Mouse (Mus musculus) adrenal gland, adult 2 months (tissue): ENCODE measurements around the gene Fam3c. TPM values are rescaled to one million over a fixed set of nuclear protein-coding genes. Genes with fewer than 3 reads are reported as not detected.
A peak's percentile ranks its signal among the peaks of the same experiment; 100 is the strongest.

Source experiments
- DNase-seq: peaks from one replicate; pipeline ENCODE4 v3.0.0; 2021
- long read RNA-seq: library from polyadenylated mRNA; stranded (forward); transcript quantifications from one replicate; pipeline ENCODE4 v2.0.0, GENCODE M21; 2021
- polyA plus RNA-seq: library from polyadenylated mRNA; depleted of rRNA; stranded (reverse); fragments of >200 nt; gene quantifications from 2 replicates; pipeline ENCODE4 v1.2.3, GENCODE M21; 2012; rRNA removed
- total RNA-seq, 2 experiments: library from RNA; stranded (reverse); gene quantifications; 2 replicates each; pipeline ENCODE4 v1.2.3; 2021

The Fam3c gene
- total RNA-seq (10 to 100 TPM; 35.9 to 56.1 TPM), polyA plus RNA-seq (1.2 and 2.4 TPM in 2 replicates)
- long read RNA-seq, transcript Fam3c-205 (10 exons, 2,826 nt), result major isoform, 36 of 44 reads
- long read RNA-seq, partial matches to known transcripts, result 1 of 44 reads
- long read RNA-seq, other reads (novel, unspliced or antisense), result 7 of 44 reads

- DNase-seq, result peak; percentile 98
These were observed at the start of gene Fam3c for GRCm38 (mm10) chr6:22356086-22356507. Gene Fam3c, minus strand, starts transcription at chr6:22356243.

- no peak for DNase-seq
These were observed 49.0 kb upstream of the Fam3c start for GRCm38 (mm10) chr6:22405021-22405420.

GRCm38 (mm10) chr6:22403736-22404135, 47.7 kb upstream of the Fam3c start:
- peak; percentile 40 for DNase-seq

GRCm38 (mm10) chr6:22403317-22403716, 47.3 kb upstream of the Fam3c start:
- DNase-seq, result no peak

DNA sequence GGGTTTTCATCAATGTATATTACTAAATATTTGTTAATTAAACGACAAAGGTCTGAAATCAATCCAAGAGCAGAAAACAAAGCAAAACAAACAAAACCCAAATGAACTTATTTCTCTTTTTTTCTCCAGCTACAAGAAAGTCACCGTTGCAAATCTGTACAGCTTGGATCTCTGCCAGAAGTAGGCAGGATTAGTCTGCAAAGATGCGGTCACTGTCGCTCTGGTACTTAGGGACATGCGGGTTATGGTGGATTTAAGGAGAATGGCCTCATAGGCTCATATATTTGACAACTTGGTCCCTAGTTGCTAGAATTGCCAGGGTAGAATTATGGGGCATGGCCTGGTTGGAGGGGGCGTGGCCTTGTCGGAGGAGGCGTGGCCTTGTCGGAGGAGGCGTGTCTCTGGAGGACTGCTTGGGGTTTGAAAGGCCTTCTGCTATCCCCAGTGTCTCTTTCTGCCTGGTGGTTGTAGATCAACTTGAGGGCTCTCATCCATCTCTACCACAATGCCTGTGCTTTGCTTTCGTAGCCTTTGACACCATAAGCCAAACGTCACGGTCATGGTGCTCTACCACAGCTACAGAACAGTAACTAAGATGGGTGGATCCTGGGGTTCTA, 46.6 kb upstream of the Fam3c start:
- DNase-seq, result no peak

GRCm38 (mm10) chr6:22402037-22402436, 46.0 kb upstream of the Fam3c start:
- no peak for DNase-seq

GRCm38 (mm10) chr6:22398079-22398774, 42.2 kb upstream of the Fam3c start:
- DNase-seq, result no peak

- DNase-seq, result no peak
These were observed 39.2 kb upstream of the Fam3c start for GRCm38 (mm10) chr6:22395207-22395606.

DNA sequence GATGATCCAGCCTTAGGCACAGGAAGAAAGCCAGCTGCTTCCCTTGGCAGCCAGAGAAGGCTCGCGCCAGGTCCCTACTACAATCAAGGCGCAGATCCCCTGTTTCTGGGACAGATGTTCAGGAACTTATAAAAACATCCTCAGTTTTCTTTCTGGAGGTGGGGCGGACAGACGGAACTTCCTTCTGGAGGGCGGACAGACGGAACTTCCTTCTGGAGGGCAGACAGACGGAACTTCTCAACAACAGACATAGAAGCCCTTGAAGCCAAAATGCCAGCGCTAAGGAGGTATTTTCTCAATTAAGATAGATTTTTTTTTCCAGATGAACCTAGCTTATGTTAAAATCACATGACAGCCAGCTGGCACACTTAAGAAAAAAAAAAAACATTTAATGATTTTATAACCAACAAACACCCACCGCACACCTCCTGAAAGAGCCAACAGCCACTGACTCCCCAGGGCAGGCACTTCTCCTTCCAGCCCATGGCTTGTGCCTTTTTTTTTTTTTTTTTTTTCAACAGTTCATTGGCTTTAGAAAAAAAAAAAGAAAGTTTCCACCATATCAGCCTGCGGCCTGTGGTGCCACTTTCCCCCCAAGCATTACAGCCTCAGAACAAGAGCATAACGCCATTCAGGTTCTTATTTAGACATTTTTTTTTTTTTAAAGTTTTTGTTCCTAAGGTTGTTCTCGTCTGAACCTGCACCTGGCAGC, 34.8 kb upstream of the Fam3c start:
- no peak for DNase-seq

- no peak for DNase-seq
These were observed 29.3 kb upstream of the Fam3c start for GRCm38 (mm10) chr6:22385254-22385870.

DNA sequence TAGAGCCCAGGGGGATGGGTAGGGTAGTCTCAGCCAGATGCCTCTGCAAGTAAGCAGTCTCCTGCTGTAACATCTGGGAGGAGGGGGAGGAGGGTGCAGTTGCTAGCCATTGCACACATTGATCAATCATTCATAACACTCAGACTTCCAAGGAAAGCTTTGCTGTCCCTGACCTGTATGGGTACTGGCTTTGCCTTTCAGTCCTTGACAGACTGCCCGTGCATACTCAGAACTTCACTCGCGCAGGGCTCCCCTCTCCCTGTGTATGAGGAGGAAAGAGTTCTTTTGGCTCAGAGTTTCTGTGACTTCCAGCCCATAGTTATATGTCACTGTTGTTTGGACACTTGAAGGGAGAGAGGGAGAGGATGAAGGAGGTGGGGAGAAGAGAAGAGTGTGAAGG, 24.2 kb upstream of the Fam3c start:
- peak; percentile 49 for DNase-seq

- no peak for DNase-seq
These were observed 23.8 kb upstream of the Fam3c start for GRCm38 (mm10) chr6:22379831-22380230.

DNA sequence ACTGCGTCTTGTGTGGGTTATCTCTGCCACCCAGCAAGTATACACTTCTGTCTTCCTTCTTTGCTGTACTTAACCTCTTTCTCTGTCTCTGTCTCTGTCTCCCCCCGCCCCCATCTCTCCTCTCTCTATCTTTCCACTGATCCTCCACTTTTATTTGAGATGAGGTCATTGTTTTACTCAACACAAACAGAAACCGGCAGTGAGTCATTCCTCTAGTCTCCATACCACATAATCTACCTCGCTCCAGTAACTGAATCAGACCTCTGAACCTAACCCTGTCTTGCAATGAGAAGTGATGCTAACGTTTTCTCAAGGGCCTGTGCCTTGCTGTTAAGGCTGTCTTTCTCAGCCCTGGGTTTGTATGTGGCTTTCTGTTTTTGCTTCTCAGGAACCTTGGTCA, 22.4 kb upstream of the Fam3c start:
- peak; percentile 15 for DNase-seq

DNA sequence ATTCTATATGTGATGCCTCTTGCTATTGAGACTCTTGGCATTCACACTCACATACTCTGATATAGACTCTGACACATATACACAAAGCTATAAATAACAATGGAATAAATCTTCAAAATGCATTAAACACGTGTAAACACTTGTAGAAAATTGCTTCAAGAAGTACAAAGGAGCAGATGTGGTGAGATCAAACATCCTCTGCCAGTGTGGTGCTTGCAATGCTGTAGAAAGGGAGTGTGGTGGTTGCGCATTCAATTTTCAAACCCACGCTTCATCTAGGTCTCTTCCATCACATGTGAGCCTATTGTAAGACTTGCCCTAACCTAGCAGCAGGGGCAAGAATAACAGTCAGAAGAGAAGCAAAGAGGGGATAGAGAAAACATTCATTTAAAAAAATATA, 18.7 kb upstream of the Fam3c start:
- no peak for DNase-seq

GRCm38 (mm10) chr6:22373476-22373875, 17.4 kb upstream of the Fam3c start:
- DNase-seq, result no peak

DNA sequence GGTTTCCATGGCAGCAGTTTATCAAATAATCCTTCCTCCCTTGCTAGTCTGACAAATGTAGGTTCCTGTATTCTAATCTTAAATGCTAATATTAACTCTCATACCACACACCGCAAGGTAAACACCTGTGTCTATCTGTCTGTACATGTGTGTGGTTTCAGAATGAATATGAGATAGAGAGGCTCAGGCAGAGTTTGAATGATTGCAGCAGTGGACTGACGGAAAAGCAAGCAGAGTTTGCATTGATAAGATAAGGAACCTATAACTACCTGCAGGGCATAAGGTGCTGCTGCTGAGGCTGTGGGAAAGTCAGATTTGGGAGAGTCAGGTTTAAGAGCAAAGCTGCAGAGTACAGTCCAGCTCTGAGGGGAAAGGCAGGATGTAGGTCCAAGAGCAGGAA, 10.9 kb upstream of the Fam3c start:
- no peak for DNase-seq

DNA sequence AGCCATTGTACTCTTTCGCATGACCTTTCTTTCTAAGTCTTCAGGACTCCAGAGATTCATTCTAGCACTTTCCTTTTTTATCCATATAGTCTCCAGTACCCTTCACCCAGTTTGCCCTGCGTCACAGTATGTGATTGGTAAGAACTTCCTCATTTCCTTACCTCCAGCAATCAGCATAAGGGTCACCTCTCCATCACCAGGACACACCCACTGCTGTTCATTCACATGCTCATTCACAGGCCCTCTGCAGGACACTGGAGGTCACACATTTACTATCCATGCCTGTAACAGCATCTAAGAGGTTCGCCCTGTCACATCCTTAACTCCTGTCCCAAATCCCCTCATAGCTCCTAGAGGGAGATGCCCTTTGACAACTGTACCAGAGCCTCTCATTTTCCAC, 7.5 kb upstream of the Fam3c start:
- no peak for DNase-seq

- DNase-seq, result no peak
These were observed 5.9 kb upstream of the Fam3c start for GRCm38 (mm10) chr6:22361941-22362340.

DNA sequence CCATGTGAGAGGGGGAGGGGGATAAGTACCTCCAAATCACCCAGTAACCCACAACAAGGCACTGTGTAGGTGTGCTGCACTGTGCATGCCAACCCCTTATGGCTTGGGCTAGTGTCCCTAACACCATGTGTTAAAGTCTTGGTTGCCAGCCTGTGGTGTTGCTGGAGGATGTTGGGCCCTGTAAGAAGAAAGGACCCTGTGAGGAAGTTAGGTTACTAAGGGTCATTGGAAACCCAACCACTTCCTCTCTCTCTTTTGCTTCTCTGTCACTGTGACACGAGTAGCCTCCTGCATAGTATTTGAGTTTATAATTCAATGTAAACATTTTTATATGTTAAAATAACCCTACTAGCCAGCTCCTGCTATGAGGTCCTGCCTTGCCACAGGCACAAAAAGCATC, 3.0 kb upstream of the Fam3c start:
- DNase-seq, result no peak

DNA sequence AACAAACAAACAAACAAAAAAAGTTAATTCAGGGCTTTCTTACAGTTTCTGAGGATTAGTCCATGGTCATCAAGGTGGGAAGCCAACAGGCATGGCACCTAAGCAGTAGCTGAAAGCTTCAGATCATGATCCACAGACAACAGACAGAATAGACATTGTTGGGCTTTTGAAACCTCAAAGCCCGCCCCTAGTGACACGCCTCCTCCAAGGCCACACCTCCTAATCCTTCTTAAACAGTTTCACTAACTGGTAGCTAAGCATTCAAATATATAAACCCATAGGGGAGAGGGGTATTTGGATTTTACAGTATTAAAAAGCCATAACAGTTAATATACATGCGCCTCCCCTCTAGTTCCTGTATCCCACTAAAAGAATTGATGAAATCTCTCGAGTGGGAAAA, 1.3 kb upstream of the Fam3c start:
- no peak for DNase-seq

- DNase-seq, result no peak
These were observed 502 bp downstream of the Fam3c start for GRCm38 (mm10) chr6:22355396-22356085.

- DNase-seq, result no peak
These were observed 1.4 kb downstream of the Fam3c start for GRCm38 (mm10) chr6:22354675-22355074.
